Mouse (Mus musculus): ENCODE data around the gene Slc26a10.
"Not testable (repeated sequence)": the region's sequence is repeated elsewhere in the genome, so short reads cannot be mapped to it uniquely, and the experiment has no call there.

The Slc26a10 gene

GRCm38 (mm10) chr10:127164190-127164589 lies 16.3 kb downstream of the Slc26a10 start:
- no peak for DNase-seq (ENCODE audit: low spot score in 2 of 2)

GRCm38 (mm10) chr10:127162771-127163261 lies 17.6 kb downstream of the Slc26a10 start:
- DNase-seq (ENCODE audit: low spot score in 2 of 2) = peak in 1 of 2 experiments; percentile 56

- DNase-seq (ENCODE audit: low spot score in 2 of 2) = no peak
Observed at GRCm38 (mm10) chr10:127160728-127161127, 19.7 kb downstream of the Slc26a10 start.

- DNase-seq (ENCODE audit: low spot score in 2 of 2) = peak in 1 of 2 experiments; percentile 45
Observed at GRCm38 (mm10) chr10:127160081-127160480, 20.4 kb downstream of the Slc26a10 start.

- no peak for DNase-seq (ENCODE audit: low spot score in 2 of 2)
Observed at GRCm38 (mm10) chr10:127158471-127158870, 22.0 kb downstream of the Slc26a10 start.

GRCm38 (mm10) chr10:127156511-127156910 lies 23.9 kb downstream of the Slc26a10 start:
- DNase-seq (ENCODE audit: low spot score in 2 of 2) = no peak

GRCm38 (mm10) chr10:127156089-127156488 lies 24.4 kb downstream of the Slc26a10 start:
- DNase-seq (ENCODE audit: low spot score in 2 of 2) = no peak

- DNase-seq (ENCODE audit: low spot score in 2 of 2) = no peak
Observed at GRCm38 (mm10) chr10:127154652-127155051, 25.8 kb downstream of the Slc26a10 start.

GRCm38 (mm10) chr10:127154241-127154640 lies 26.2 kb downstream of the Slc26a10 start:
- DNase-seq (ENCODE audit: low spot score in 2 of 2) = no peak

GRCm38 (mm10) chr10:127153323-127153722 lies 27.1 kb downstream of the Slc26a10 start:
- no peak for DNase-seq (ENCODE audit: low spot score in 2 of 2)

- not testable (repeated sequence) for DNase-seq (ENCODE audit: low spot score in 2 of 2)
Observed at GRCm38 (mm10) chr10:127152556-127152955, 27.9 kb downstream of the Slc26a10 start.

- DNase-seq (ENCODE audit: low spot score in 2 of 2) = not testable (repeated sequence)
Observed at GRCm38 (mm10) chr10:127151233-127151632, 29.2 kb downstream of the Slc26a10 start.

- DNase-seq (ENCODE audit: low spot score in 2 of 2) = no peak
Observed at GRCm38 (mm10) chr10:127150471-127150872, 30.0 kb downstream of the Slc26a10 start.

- DNase-seq (ENCODE audit: low spot score in 2 of 2) = no peak
Observed at GRCm38 (mm10) chr10:127147135-127147534, 33.3 kb downstream of the Slc26a10 start.

GRCm38 (mm10) chr10:127145303-127145702 lies 35.1 kb downstream of the Slc26a10 start:
- DNase-seq (ENCODE audit: low spot score in 2 of 2) = no peak

GRCm38 (mm10) chr10:127144536-127144935 lies 35.9 kb downstream of the Slc26a10 start:
- no peak for DNase-seq (ENCODE audit: low spot score in 2 of 2)

GRCm38 (mm10) chr10:127143228-127143627 lies 37.2 kb downstream of the Slc26a10 start:
- no peak for DNase-seq (ENCODE audit: low spot score in 2 of 2)

- DNase-seq (ENCODE audit: low spot score in 2 of 2) = no peak
Observed at GRCm38 (mm10) chr10:127141500-127141899, 38.9 kb downstream of the Slc26a10 start.

GRCm38 (mm10) chr10:127140971-127141370 lies 39.5 kb downstream of the Slc26a10 start:
- no peak for DNase-seq (ENCODE audit: low spot score in 2 of 2)

GRCm38 (mm10) chr10:127138328-127139141 lies 41.9 kb downstream of the Slc26a10 start:
- no peak for DNase-seq (ENCODE audit: low spot score in 2 of 2)

GRCm38 (mm10) chr10:127137896-127138295 lies 42.5 kb downstream of the Slc26a10 start:
- DNase-seq (ENCODE audit: low spot score in 2 of 2) = no peak

- DNase-seq (ENCODE audit: low spot score in 2 of 2) = no peak
Observed at GRCm38 (mm10) chr10:127136510-127136909, 43.9 kb downstream of the Slc26a10 start.

- DNase-seq (ENCODE audit: low spot score in 2 of 2) = no peak
Observed at GRCm38 (mm10) chr10:127135118-127135836, 45.2 kb downstream of the Slc26a10 start.

All from left cerebral cortex, adult 9 months (tissue).